Mouse (Mus musculus) spleen, adult 12 weeks (tissue): ENCODE measurements around the gene B3galt1.

Source experiments
- DNase-seq: peaks from one replicate; pipeline ENCODE4 v3.0.0; 2022; ENCODE audit warnings: low spot score

Gene B3galt1

DNA sequence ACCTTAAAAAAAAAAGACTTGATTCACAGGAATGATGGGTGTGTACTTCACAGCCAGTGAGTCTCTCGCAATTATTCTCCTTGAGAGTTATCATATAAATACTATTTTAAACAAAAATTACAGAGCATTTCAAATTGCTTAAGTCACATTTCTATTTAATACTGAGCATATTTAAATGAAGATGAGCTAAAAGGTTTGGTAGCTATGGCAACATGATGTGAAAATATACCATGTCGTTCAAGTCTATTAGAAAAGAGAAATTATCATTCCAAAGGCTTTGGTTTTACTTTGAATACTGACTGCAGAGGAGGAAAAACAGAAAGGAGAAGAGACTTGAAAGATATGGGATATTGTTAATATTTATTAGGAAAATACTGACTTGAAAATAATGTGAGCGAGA is 366.3 kb downstream of the B3galt1 start:
- no peak for DNase-seq

GRCm38 (mm10) chr2:67948408-67948807 is 382.7 kb downstream of the B3galt1 start:
- DNase-seq, result no peak

- DNase-seq, result no peak
Observed at GRCm38 (mm10) chr2:67956182-67956581, 390.5 kb downstream of the B3galt1 start.

- DNase-seq, result no peak
Observed at GRCm38 (mm10) chr2:67957561-67957960, 391.9 kb downstream of the B3galt1 start.

GRCm38 (mm10) chr2:67960711-67961110 is 395.0 kb downstream of the B3galt1 start:
- DNase-seq, result no peak

- DNase-seq, result no peak
Observed at GRCm38 (mm10) chr2:67968812-67969211, 403.1 kb downstream of the B3galt1 start.

DNA sequence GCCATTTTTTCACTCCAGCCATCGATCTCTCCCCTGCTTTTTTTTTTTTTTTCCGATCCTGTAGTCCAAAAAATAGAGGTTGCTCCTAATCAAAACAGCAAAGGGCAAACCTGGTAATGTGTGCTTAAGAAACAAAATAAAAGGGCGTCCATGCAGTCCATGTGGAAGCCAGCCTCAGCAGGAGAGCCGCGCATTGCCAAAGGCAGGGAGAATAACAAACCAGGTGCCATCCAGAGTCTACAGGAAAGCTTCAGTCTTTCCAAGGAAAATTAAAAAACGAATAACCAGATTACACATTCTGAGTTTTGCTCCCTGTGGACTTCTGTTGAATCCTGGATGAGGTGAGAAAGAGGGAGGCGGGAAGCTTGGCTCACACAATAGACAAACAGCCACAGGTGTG is 405.4 kb downstream of the B3galt1 start:
- no peak for DNase-seq

DNA sequence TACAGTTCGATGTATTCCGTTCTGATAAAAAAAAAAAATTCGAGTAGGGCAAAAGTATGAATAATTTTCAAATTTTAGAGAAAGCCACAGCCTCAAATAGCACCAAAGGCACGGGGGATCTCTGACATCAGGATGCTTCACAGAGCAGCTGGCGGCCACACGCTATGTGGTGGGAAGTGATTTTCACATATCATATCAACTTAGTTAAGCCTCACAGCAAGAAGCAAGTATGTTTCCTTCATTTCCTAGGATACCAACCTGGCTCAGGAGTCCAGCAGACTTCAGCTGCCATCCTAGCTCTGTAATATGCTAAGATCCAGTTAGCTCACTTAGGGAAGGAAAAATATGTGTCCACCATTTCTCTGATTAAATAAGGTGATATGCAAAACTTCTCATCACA is 405.9 kb downstream of the B3galt1 start:
- no peak for DNase-seq

GRCm38 (mm10) chr2:67975764-67976163 is 410.1 kb downstream of the B3galt1 start:
- DNase-seq, result no peak

- no peak for DNase-seq
Observed at GRCm38 (mm10) chr2:67976488-67976887, 410.8 kb downstream of the B3galt1 start.

- no peak for DNase-seq
Observed at GRCm38 (mm10) chr2:67977620-67978262, 412.1 kb downstream of the B3galt1 start.

GRCm38 (mm10) chr2:67983563-67983962 is 417.9 kb downstream of the B3galt1 start:
- DNase-seq, result no peak

DNA sequence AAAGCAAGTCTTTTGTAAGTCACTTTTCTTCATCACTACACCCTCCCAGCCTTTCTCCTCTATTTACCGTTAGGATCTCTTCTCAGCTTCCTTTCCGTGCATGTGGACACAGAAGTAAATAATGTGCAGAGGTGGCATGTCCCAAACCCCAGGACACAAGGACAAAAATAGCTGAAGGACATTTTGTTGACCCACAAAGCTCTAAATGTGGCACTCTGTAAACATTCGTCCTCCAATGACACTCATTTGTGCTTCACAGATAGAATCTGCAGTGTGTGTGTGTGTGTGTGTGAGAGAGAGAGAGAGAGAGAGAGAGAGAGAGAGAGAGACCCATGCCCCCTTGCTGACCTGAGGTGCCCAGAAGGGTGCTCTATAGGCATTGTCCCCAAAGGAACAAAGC is 419.5 kb downstream of the B3galt1 start:
- DNase-seq, result no peak

DNA sequence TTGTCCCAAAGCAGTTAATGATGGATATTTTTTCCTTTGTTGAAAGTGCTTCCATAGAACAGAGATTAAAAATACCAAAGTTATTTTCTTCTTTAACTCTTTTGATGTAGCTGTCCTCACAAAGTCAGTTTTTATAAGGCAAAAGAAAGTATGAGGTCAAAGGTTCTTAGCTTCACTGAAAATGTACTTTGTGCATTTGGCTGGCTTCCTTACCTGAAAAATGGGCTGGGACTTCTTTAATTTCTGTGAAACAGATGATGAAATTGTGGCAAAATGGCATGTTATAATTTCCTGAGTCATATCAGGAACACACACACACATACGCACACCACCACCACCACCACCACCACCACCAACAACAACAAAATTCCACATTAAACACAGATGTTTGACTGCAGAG is 427.8 kb downstream of the B3galt1 start:
- no peak for DNase-seq

DNA sequence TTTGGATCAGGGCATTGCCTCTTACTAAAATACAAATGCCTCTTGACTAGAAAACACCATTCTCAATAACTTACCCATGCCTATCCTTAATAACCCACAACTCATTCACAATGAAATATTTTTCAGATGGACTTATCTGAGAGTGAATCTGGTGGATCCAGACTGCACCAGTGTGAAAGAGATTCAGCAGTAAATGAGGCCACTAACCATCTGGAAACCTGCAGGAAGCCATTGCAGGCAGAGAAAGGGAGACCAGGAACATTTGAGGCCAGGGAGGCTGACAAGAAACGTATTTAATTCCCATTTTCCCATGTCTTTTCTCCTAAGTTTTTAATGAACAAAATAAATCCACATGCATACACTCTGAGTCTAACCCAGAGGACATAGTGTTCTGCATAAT is 437.4 kb downstream of the B3galt1 start:
- DNase-seq, result no peak

GRCm38 (mm10) chr2:68005210-68005609 is 439.5 kb downstream of the B3galt1 start:
- no peak for DNase-seq

DNA sequence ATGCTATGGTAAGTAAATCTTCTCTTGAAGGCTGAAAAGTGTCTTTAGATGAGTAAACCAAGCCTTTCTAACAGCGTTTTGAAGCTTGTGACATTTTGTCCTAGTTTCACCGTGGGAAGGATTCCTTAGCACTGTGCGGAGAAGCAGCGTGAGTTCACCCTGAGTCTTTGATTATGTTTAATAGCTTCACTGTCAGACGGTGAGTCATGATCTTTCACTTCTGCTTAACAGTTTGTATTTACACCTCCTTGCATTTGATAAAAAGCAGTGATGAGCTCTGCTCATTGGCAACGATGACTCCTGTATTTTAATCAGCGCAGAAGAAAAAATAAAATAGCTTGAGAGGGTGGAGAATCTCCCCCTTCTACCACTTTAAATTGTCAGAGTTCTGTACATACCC is 440.0 kb downstream of the B3galt1 start:
- no peak for DNase-seq

GRCm38 (mm10) chr2:68011336-68011735 is 445.7 kb downstream of the B3galt1 start:
- no peak for DNase-seq

DNA sequence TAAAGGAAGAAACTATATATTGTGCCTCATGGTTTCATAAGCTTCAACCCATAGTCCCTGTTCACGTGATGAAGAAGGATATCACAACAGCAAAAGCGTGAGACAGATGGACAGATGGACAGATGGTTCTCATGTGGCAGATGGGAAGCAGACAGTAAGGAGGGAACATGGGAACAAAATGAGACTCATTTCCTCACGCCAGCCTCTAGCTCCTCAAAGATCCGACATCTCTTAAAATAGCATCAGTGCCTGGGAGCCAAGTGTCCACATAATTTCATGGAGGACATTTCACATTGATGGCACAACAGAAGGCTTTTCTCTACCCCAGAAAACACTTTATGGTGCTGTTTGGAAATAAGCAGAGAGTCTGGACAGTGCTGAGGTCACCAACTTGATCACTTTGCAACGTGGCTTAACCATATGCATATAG is 454.6 kb downstream of the B3galt1 start:
- DNase-seq, result no peak

GRCm38 (mm10) chr2:68021541-68022152 is 456.0 kb downstream of the B3galt1 start:
- no peak for DNase-seq

DNA sequence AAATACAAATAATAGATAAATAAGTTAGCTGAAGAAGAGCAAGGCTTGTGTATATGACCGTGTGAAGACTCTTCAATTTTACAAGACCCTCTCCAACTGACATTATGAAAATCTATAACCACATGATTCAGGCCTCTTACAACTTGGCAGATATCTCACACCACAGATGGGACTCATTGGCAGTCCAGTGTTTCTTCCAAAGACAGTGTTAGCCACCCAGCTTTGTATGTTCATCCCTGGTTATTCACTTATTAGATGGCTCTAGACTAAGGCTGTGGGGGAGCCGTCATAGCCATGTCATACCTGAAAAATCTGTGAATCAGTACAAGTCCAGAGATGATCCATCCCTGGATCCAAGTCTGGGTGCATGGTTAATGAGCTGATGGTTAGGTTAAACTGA is 463.1 kb downstream of the B3galt1 start:
- no peak for DNase-seq

- DNase-seq, result no peak
Observed at GRCm38 (mm10) chr2:68034711-68035110, 469.0 kb downstream of the B3galt1 start.

- no peak for DNase-seq
Observed at GRCm38 (mm10) chr2:68040752-68041151, 475.1 kb downstream of the B3galt1 start.

- DNase-seq, result no peak
Observed at GRCm38 (mm10) chr2:68052481-68052880, 486.8 kb downstream of the B3galt1 start.
